Comparison of ENCODE assay signal across 9 mouse cellular contexts in genomic region chr4:130861653-130862208, GRCm38 (mm10). TPM values are rescaled to one million over a fixed set of nuclear protein-coding genes. Genes with fewer than 3 reads are reported as not detected.
A peak's percentile ranks its signal among the peaks of the same experiment; 100 is the strongest.
DNase-seq lines count a peak whose midpoint lies in the region; ATAC-seq and TF ChIP-seq lines count a peak whose summit lies in the region.
"Had no signal": no experiment of that assay in that cellular context is flagged by ENCODE, and none has a peak within 500 bp of the region (broad histone marks: within the 10 kb centered on the region; RNA-seq: fewer than 3 reads in every experiment).

No protein-coding gene starts in this region.

- WGBS in thymus, adult 2 months, result 8% methylated on average over 30 of the region's 30 CpGs
- under 1% methylated on average over 30 of the region's 30 CpGs for WGBS in heart, embryonic 15.5 days
- WGBS in liver, adult 2 months, result 5% methylated on average over 30 of the region's 30 CpGs

- no peaks in the 10 kb centered on the region for H3K36me3 ChIP-seq in thymus, adult 2 months (ENCODE audit: control insufficient read depth, insufficient read depth, low read length)
- H3K36me3 ChIP-seq in heart, embryonic 15.5 days, result no peaks in the 10 kb centered on the region
- no peaks in the 10 kb centered on the region for H3K36me3 ChIP-seq in liver, adult 2 months (ENCODE audit: control insufficient read depth, insufficient read depth, low read length)
- H3K36me3 ChIP-seq: liver, embryonic 15.5 days had no signal

- no peak overlapping the region for H3K4me3 ChIP-seq in thymus, adult 2 months (ENCODE audit: control insufficient read depth, insufficient read depth, low read length)
- peak overlapping the region; percentile 5 for H3K4me3 ChIP-seq in embryonic fibroblast, embryonic 13.5 days (ENCODE audit: insufficient read depth, low read length)
- H3K4me3 ChIP-seq in heart, embryonic 15.5 days, result peak overlapping the region; percentile 36
- H3K4me3 ChIP-seq in liver, adult 2 months (ENCODE audit: insufficient read depth, low read depth, low read length), result peak overlapping the region; percentile 2; the same call in 1 of the 2 replicates
- H3K4me3 ChIP-seq: liver, embryonic 15.5 days had no signal

- peak; percentile 84 for ATAC-seq in heart, embryonic 15.5 days (replicated peaks; ENCODE audit: insufficient number of reproducible peaks, insufficient read depth, low FRiP score, low read depth)
- ATAC-seq in inflammation-experienced regulatory T-cells, adult 6 months, result no peak

- H3K9ac ChIP-seq in heart, embryonic 15.5 days, result peak overlapping the region; percentile 28; the same call in 1 of the 2 replicates
- H3K9ac ChIP-seq in liver, adult 2 months (ENCODE audit: low read depth, low read length), result no peak overlapping the region
- H3K9ac ChIP-seq: liver, embryonic 15.5 days had no signal

- peak; percentile 6 for DNase-seq in thymus, adult 2 months
- DNase-seq in thymus, postnatal 10 days (ENCODE audit: low spot score in 2 of 2), result no peak
- peak; percentile 67 for DNase-seq in kidney, postnatal 14 days
- DNase-seq in liver, adult 2 months (ENCODE audit: extremely low read depth, low read depth, low spot score), result no peak
- peak; percentile 57 for DNase-seq in ovary, postnatal 36 days (ENCODE audit: low spot score)

- no peaks in the 10 kb centered on the region for H3K79me2 ChIP-seq in liver, adult 2 months (ENCODE audit: control insufficient read depth, insufficient read depth, low read length)

- H3K27ac ChIP-seq in thymus, adult 2 months (ENCODE audit: control insufficient read depth, insufficient read depth, low read length), result no peak overlapping the region
- H3K27ac ChIP-seq in embryonic fibroblast, embryonic 13.5 days (ENCODE audit: insufficient read depth, low read length), result peak overlapping the region; percentile 64; the same call in 1 of the 2 replicates
- H3K27ac ChIP-seq in heart, embryonic 15.5 days, result peak overlapping the region; percentile 54
- H3K27ac ChIP-seq in liver, adult 2 months (replicated peaks; ENCODE audit: insufficient read depth, low read depth, low read length), result no peak overlapping the region
- H3K27ac ChIP-seq: liver, embryonic 15.5 days had no signal

- H3K9me3 ChIP-seq in heart, embryonic 15.5 days (replicated peaks), result no peaks in the 10 kb centered on the region
- H3K9me3 ChIP-seq: liver, embryonic 15.5 days had no signal

- H3K4me2 ChIP-seq in heart, embryonic 15.5 days, result peak overlapping the region; percentile 68
- H3K4me2 ChIP-seq: liver, embryonic 15.5 days had no signal

- TF ChIP-seq POLR2A in thymus, adult 2 months (IDR thresholded peaks at IDR 0.05; ENCODE audit: control insufficient read depth, extremely low read depth, insufficient read depth, low read length, poor library complexity), result no peak
- no peak; the same call in 1 of the 2 replicates for TF ChIP-seq POLR2A in embryonic fibroblast, embryonic 13.5 days (IDR thresholded peaks at IDR 0.05; ENCODE audit: low read depth, low read length)
- no peak for TF ChIP-seq POLR2A in liver, adult 2 months (IDR thresholded peaks at IDR 0.05; ENCODE audit: extremely low read depth, insufficient read depth, low read length)

- no peaks in the 10 kb centered on the region for H3K27me3 ChIP-seq in thymus, adult 2 months (ENCODE audit: control insufficient read depth, insufficient read depth, low read length)
- peaks cover 39% of the 10 kb centered on the region for H3K27me3 ChIP-seq in heart, embryonic 15.5 days
- H3K27me3 ChIP-seq in liver, adult 2 months (ENCODE audit: control insufficient read depth, insufficient read depth, low read length), result no peaks in the 10 kb centered on the region

- no peak for TF ChIP-seq CTCF in thymus, adult 2 months (IDR thresholded peaks at IDR 0.05; ENCODE audit: borderline replicate concordance, control insufficient read depth, extremely low read depth, insufficient read depth, low read length, poor library complexity)
- no peak for TF ChIP-seq CTCF in embryonic fibroblast, embryonic 13.5 days (IDR thresholded peaks at IDR 0.05; ENCODE audit: borderline replicate concordance, insufficient read depth, low read length)
- no peak for TF ChIP-seq CTCF in liver, adult 2 months (IDR thresholded peaks at IDR 0.05; ENCODE audit: low read depth, low read length)

- H3K4me1 ChIP-seq in thymus, adult 2 months (replicated peaks; ENCODE audit: control insufficient read depth, insufficient read depth, low read length), result no peaks in the 10 kb centered on the region
- H3K4me1 ChIP-seq in embryonic fibroblast, embryonic 13.5 days (ENCODE audit: control insufficient read depth, insufficient read depth, low read length), result peaks cover 5% of the 10 kb centered on the region
- H3K4me1 ChIP-seq in heart, embryonic 15.5 days (replicated peaks), result peaks cover 21% of the 10 kb centered on the region
- H3K4me1 ChIP-seq in liver, adult 2 months (ENCODE audit: control insufficient read depth, insufficient read depth, low read length), result no peaks in the 10 kb centered on the region
- H3K4me1 ChIP-seq: liver, embryonic 15.5 days had no signal

RNA-seq across cellular contexts. Expression of gene Laptm5, which starts 51.2 kb away (rescaled TPM):
- 1,867 and 1,969 TPM in 2 replicates for polyA plus RNA-seq in thymus, adult 2 months (2012; rRNA removed)
- polyA plus RNA-seq in embryonic fibroblast, embryonic 13.5 days (2011; ENCODE audit: insufficient read length, low read depth, missing spikeins), result 0.50 and 10.8 TPM in 2 replicates
- 27.4 and 55.0 TPM in 2 replicates for polyA plus RNA-seq in heart, embryonic 15.5 days (2015; fragmentation: Nextera tagmentation; extraction: Ambion mirVana)
- total RNA-seq in liver, adult 2 months (2014; rRNA removed), result 4.8 and 5.4 TPM in 2 replicates
- 18.9 and 31.5 TPM in 2 replicates for polyA plus RNA-seq in liver, adult 2 months (2012; rRNA removed)
- polyA plus RNA-seq in inflammation-experienced regulatory T-cells, adult 6 months (2017; shearing (Covaris generic)), result 1,000 to 10,000 TPM; 1,760 to 2,043 (median 1,985) TPM

Comparison
In these comparisons a context has a peak if more than half of its experiments do, and no peak if none do; other contexts are left out.
1. DNase-seq: peak in thymus, adult 2 months (single experiment), kidney, postnatal 14 days (single experiment) and ovary, postnatal 36 days (single experiment); none in thymus, postnatal 10 days (0 of 2) and liver, adult 2 months (single experiment).
2. H3K27ac ChIP-seq: peak in embryonic fibroblast, embryonic 13.5 days (single experiment) and heart, embryonic 15.5 days (single experiment); none in thymus, adult 2 months (single experiment) and liver, adult 2 months (single experiment).
3. RNA of gene Laptm5, which starts 51.2 kb away (polyA plus RNA-seq): 1,760 to 2,043 TPM in inflammation-experienced regulatory T-cells, adult 6 months and 1,867 to 1,969 TPM in thymus, adult 2 months; 18.9 to 31.5 TPM in liver, adult 2 months, 27.4 to 55.0 TPM in heart, embryonic 15.5 days and 0.50 to 10.8 TPM in embryonic fibroblast, embryonic 13.5 days; every median in the first group is over 10 times any median in the second.